Mouse (Mus musculus): ENCODE measurements at regions not wholly inside any gene's neighbourhood (a gene's known extent, or its start where the extent isn't known, plus 50 kb on each side); places are given as distances from the start of the nearest gene placed in this dataset.

GRCm38 (mm10) chr8:10802003-10802402 lies 206.3 kb downstream of the Irs2 start:
- Histone ChIP-seq H3K4me1 (replicated peaks; ENCODE audit: control insufficient read depth, insufficient read depth, low read length) (peaks cover 8% of the 10 kb centered on the region), H3K27ac (ENCODE audit: low read length) (no peak overlapping the region), H3K4me3 (replicated peaks; ENCODE audit: low read length) (no peak overlapping the region), H3K27me3 (replicated peaks; ENCODE audit: control insufficient read depth, insufficient read depth, low read length) (0 out of 2 replicates have a peak, but pooled peaks cover 3% of the 10 kb centered on the region), H3K36me3 (ENCODE audit: control insufficient read depth, insufficient read depth) (no peaks in the 10 kb centered on the region), H3K4me2 (ENCODE audit: low read length) (no peak overlapping the region), H3K9me3 (ENCODE audit: control insufficient read depth, low read length) (no peaks in the 10 kb centered on the region), H3K9ac (replicated peaks; ENCODE audit: low read depth, low read length) (no peak overlapping the region)
- ATAC-seq: no peak

GRCm38 (mm10) chr8:10801580-10801979 lies 206.7 kb downstream of the Irs2 start:
- no peaks in the 10 kb centered on the region for H3K9me3 ChIP-seq (ENCODE audit: control insufficient read depth, low read length)
- WGBS: 87% methylated on average over 5 of the region's 5 CpGs
- no peak for ATAC-seq
- peaks cover 8% of the 10 kb centered on the region for H3K4me1 ChIP-seq (replicated peaks; ENCODE audit: control insufficient read depth, insufficient read depth, low read length)
- no peaks in the 10 kb centered on the region for H3K36me3 ChIP-seq (ENCODE audit: control insufficient read depth, insufficient read depth)
- no peak overlapping the region for H3K27ac ChIP-seq (ENCODE audit: low read length)
- H3K9ac ChIP-seq (replicated peaks; ENCODE audit: low read depth, low read length): no peak overlapping the region
- no peak overlapping the region for H3K4me3 ChIP-seq (replicated peaks; ENCODE audit: low read length)
- H3K27me3 ChIP-seq (replicated peaks; ENCODE audit: control insufficient read depth, insufficient read depth, low read length): 0 out of 2 replicates have a peak, but pooled peaks cover 3% of the 10 kb centered on the region
- no peak overlapping the region for H3K4me2 ChIP-seq (ENCODE audit: low read length)

DNA sequence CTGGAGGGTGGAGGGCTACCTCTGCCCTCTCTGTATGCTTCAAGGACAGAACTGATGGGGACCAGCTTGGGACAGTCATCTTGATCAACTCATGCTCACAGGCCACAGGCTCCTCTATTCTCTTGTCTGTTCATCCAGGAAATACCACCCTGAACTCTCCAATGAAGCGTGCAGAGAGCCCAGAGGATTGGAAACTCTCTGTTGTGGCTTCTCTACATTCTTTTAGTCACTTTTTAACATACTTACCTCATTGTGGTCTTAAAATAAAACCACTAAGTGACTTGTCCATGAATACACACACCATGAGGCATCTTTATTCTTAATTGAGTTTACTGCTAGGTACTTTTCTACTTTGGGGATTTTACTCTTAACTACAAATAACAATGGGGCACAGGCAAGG lies 209.8 kb downstream of the Irs2 start:
- WGBS: 84% methylated on average over 1 of the region's 1 CpGs
- Histone ChIP-seq H3K4me3 (replicated peaks; ENCODE audit: low read length) (no peak overlapping the region), H3K9ac (replicated peaks; ENCODE audit: low read depth, low read length) (no peak overlapping the region), H3K4me2 (ENCODE audit: low read length) (no peak overlapping the region), H3K27me3 (replicated peaks; ENCODE audit: control insufficient read depth, insufficient read depth, low read length) (0 out of 2 replicates have a peak, but pooled peaks cover 3% of the 10 kb centered on the region), H3K36me3 (ENCODE audit: control insufficient read depth, insufficient read depth) (no peaks in the 10 kb centered on the region), H3K4me1 (replicated peaks; ENCODE audit: control insufficient read depth, insufficient read depth, low read length) (peaks cover 9% of the 10 kb centered on the region), H3K9me3 (ENCODE audit: control insufficient read depth, low read length) (no peaks in the 10 kb centered on the region), H3K27ac (ENCODE audit: low read length) (no peak overlapping the region)
- no peak for ATAC-seq

- H3K9ac ChIP-seq (replicated peaks; ENCODE audit: low read depth, low read length): peak overlapping the region; percentile 26; the same call in 1 of the 2 replicates
- no peaks in the 10 kb centered on the region for H3K36me3 ChIP-seq (ENCODE audit: control insufficient read depth, insufficient read depth)
- no peak overlapping the region for H3K4me3 ChIP-seq (replicated peaks; ENCODE audit: low read length)
- peak; percentile 79 for ATAC-seq
- H3K9me3 ChIP-seq (ENCODE audit: control insufficient read depth, low read length): no peaks in the 10 kb centered on the region
- peak overlapping the region; percentile 9; the same call in 1 of the 2 replicates for H3K4me2 ChIP-seq (ENCODE audit: low read length)
- 5% methylated on average over 10 of the region's 10 CpGs for WGBS
- 0 out of 2 replicates have a peak, but pooled peaks cover 3% of the 10 kb centered on the region for H3K27me3 ChIP-seq (replicated peaks; ENCODE audit: control insufficient read depth, insufficient read depth, low read length)
- peaks cover 9% of the 10 kb centered on the region for H3K4me1 ChIP-seq (replicated peaks; ENCODE audit: control insufficient read depth, insufficient read depth, low read length)
- H3K27ac ChIP-seq (ENCODE audit: low read length): peak overlapping the region; percentile 65
Observed at GRCm38 (mm10) chr8:10794367-10795189, 213.7 kb downstream of the Irs2 start.

GRCm38 (mm10) chr8:10793670-10794366 lies 214.4 kb downstream of the Irs2 start:
- H3K27me3 ChIP-seq (replicated peaks; ENCODE audit: control insufficient read depth, insufficient read depth, low read length): 0 out of 2 replicates have a peak, but pooled peaks cover 3% of the 10 kb centered on the region
- H3K4me2 ChIP-seq (ENCODE audit: low read length): no peak overlapping the region
- no peaks in the 10 kb centered on the region for H3K9me3 ChIP-seq (ENCODE audit: control insufficient read depth, low read length)
- H3K36me3 ChIP-seq (ENCODE audit: control insufficient read depth, insufficient read depth): no peaks in the 10 kb centered on the region
- H3K27ac ChIP-seq (ENCODE audit: low read length): peak overlapping the region; percentile 65
- no peak overlapping the region for H3K4me3 ChIP-seq (replicated peaks; ENCODE audit: low read length)
- peak overlapping the region; percentile 26; the same call in 1 of the 2 replicates for H3K9ac ChIP-seq (replicated peaks; ENCODE audit: low read depth, low read length)
- peaks cover 9% of the 10 kb centered on the region for H3K4me1 ChIP-seq (replicated peaks; ENCODE audit: control insufficient read depth, insufficient read depth, low read length)
- WGBS: 78% methylated on average over 9 of the region's 9 CpGs
- ATAC-seq: peak; percentile 60

DNA sequence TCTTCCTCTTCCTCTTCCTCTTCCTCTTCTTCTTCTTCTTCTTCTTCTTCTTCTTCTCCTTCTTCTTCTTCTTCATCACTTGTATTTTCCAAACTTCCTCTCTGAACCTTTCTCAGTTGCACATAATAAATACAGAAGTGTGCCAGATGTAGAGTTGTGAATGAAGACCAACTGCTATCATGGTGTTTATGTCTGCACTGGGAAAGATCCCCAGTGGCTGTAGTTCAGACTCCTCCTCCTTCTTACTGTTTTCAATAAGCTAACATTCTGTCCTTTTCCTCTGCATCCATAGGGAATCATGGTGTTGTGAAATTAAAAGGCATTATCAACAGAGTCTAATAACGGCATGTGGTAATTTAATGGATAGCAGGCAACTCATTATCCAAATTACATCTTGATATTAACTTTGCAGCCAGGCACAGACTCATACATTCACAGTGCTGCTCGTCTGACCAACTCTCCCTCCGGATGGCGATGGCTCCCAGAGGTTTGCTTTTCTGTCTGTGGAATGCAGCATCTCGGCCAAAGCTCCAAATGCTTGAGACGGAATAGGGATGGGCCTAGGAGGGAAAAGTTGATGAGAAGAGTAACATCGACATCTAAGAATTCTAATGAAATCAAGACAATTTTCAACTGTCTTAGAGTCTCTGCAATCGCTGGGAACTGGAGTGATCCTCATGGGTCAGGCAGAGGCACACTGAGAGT lies 219.6 kb downstream of the Irs2 start:
- WGBS: 78% methylated on average over 8 of the region's 8 CpGs
- H3K36me3 ChIP-seq (ENCODE audit: control insufficient read depth, insufficient read depth): no peaks in the 10 kb centered on the region
- no peak overlapping the region for H3K27ac ChIP-seq (ENCODE audit: low read length)
- no peaks in the 10 kb centered on the region for H3K27me3 ChIP-seq (replicated peaks; ENCODE audit: control insufficient read depth, insufficient read depth, low read length)
- no peak overlapping the region for H3K4me3 ChIP-seq (replicated peaks; ENCODE audit: low read length)
- no peaks in the 10 kb centered on the region for H3K9me3 ChIP-seq (ENCODE audit: control insufficient read depth, low read length)
- H3K9ac ChIP-seq (replicated peaks; ENCODE audit: low read depth, low read length): no peak overlapping the region
- no peak overlapping the region for H3K4me2 ChIP-seq (ENCODE audit: low read length)
- H3K4me1 ChIP-seq (replicated peaks; ENCODE audit: control insufficient read depth, insufficient read depth, low read length): no peaks in the 10 kb centered on the region
- ATAC-seq: no peak

- Histone ChIP-seq H3K4me3 (replicated peaks; ENCODE audit: low read length) (no peak overlapping the region), H3K9ac (replicated peaks; ENCODE audit: low read depth, low read length) (no peak overlapping the region), H3K27me3 (replicated peaks; ENCODE audit: control insufficient read depth, insufficient read depth, low read length) (no peaks in the 10 kb centered on the region), H3K27ac (ENCODE audit: low read length) (no peak overlapping the region), H3K4me1 (replicated peaks; ENCODE audit: control insufficient read depth, insufficient read depth, low read length) (no peaks in the 10 kb centered on the region), H3K4me2 (ENCODE audit: low read length) (no peak overlapping the region), H3K9me3 (ENCODE audit: control insufficient read depth, low read length) (no peaks in the 10 kb centered on the region), H3K36me3 (ENCODE audit: control insufficient read depth, insufficient read depth) (no peaks in the 10 kb centered on the region)
- 81% methylated on average over 4 of the region's 4 CpGs for WGBS
- no peak for ATAC-seq
Observed at GRCm38 (mm10) chr8:10785801-10786200, 222.5 kb downstream of the Irs2 start.

- Histone ChIP-seq H3K9ac (replicated peaks; ENCODE audit: low read depth, low read length) (no peak overlapping the region), H3K4me2 (ENCODE audit: low read length) (no peak overlapping the region), H3K27me3 (replicated peaks; ENCODE audit: control insufficient read depth, insufficient read depth, low read length) (no peaks in the 10 kb centered on the region), H3K9me3 (ENCODE audit: control insufficient read depth, low read length) (no peaks in the 10 kb centered on the region), H3K36me3 (ENCODE audit: control insufficient read depth, insufficient read depth) (no peaks in the 10 kb centered on the region), H3K4me1 (replicated peaks; ENCODE audit: control insufficient read depth, insufficient read depth, low read length) (no peaks in the 10 kb centered on the region), H3K4me3 (replicated peaks; ENCODE audit: low read length) (no peak overlapping the region), H3K27ac (ENCODE audit: low read length) (no peak overlapping the region)
- ATAC-seq: no peak
- 92% methylated on average over 4 of the region's 4 CpGs for WGBS
Observed at GRCm38 (mm10) chr8:10785311-10785710, 222.9 kb downstream of the Irs2 start.

DNA sequence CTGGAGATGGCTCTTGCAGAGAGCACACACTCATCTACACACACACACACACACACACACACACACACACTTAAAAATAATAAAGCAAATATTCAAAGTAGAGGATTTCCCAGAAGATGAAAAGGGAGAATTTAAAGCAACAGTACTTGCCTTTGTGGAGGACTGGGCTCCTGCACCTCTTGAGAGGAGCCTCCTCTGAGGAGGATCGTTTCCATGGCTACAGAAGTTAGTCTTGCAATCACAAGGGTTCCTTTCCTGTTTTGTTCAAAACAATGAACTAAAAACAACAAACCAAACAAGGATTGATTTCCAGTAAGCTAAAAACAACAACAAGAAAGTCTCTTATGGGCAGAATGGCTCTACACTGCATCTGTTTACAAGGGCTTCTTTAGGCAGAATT lies 223.8 kb downstream of the Irs2 start:
- no peak overlapping the region for H3K27ac ChIP-seq (ENCODE audit: low read length)
- ATAC-seq: no peak; the same call in 1 of the 2 replicates

More for the DNA sequence above, 223.8 kb downstream of the Irs2 start:
- Histone ChIP-seq H3K9me3 (ENCODE audit: control insufficient read depth, low read length) (no peaks in the 10 kb centered on the region), H3K4me3 (replicated peaks; ENCODE audit: low read length) (no peak overlapping the region), H3K4me1 (replicated peaks; ENCODE audit: control insufficient read depth, insufficient read depth, low read length) (no peaks in the 10 kb centered on the region), H3K36me3 (ENCODE audit: control insufficient read depth, insufficient read depth) (no peaks in the 10 kb centered on the region), H3K27me3 (replicated peaks; ENCODE audit: control insufficient read depth, insufficient read depth, low read length) (no peaks in the 10 kb centered on the region), H3K4me2 (ENCODE audit: low read length) (no peak overlapping the region), H3K9ac (replicated peaks; ENCODE audit: low read depth, low read length) (no peak overlapping the region)
- WGBS: 46% methylated on average over 1 of the region's 1 CpGs
